Mouse (Mus musculus) splenic B cell, adult 2 months (primary cell): ENCODE results near the gene Gm34653.
"Not testable (repeated sequence)": the region's sequence is repeated elsewhere in the genome, so short reads cannot be mapped to it uniquely, and the experiment has no call there.

Experiments
- DNase-seq: peaks from one replicate; pipeline ENCODE4 v3.0.0-alpha.2; 2011; ENCODE audit warnings: low read depth, low spot score
- H3K27me3 ChIP-seq: 2 replicates; pipeline ENCODE4 v1.6.1; 2012; ENCODE audit warnings: mild to moderate bottlenecking, low read length, moderate library complexity, mixed read lengths; ENCODE audit not compliant: control insufficient read depth, poor library complexity, insufficient read depth, severe bottlenecking
- H3K36me3 ChIP-seq: 2 replicates; pipeline ENCODE4 v1.6.1; 2012; ENCODE audit warnings: mild to moderate bottlenecking, low read length, moderate library complexity, mixed read lengths; ENCODE audit not compliant: control insufficient read depth, poor library complexity, insufficient read depth, severe bottlenecking

The Gm34653 gene

DNA sequence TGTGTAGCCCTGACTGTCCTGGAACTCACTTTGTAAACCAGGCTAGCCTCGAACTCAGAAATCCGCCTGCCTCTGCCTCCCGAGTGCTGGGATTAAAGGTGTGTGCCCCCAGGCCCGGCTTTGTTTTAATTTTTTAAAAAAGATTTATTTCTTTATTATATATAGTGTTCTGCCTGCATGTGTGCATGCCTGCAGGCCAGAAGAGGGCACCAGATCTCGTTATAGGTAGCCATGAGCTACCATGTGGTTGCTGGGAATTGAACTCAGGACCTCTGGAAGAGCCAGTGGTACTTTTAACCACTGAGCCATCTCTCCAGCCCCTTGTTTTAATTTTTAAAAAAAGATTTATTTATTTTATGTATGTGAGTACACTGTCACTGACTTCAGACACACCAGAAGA, 7.3 kb downstream of the Gm34653 start:
- not testable (repeated sequence) for H3K27me3 ChIP-seq, H3K36me3 ChIP-seq
- DNase-seq, result peak; percentile 30

DNA sequence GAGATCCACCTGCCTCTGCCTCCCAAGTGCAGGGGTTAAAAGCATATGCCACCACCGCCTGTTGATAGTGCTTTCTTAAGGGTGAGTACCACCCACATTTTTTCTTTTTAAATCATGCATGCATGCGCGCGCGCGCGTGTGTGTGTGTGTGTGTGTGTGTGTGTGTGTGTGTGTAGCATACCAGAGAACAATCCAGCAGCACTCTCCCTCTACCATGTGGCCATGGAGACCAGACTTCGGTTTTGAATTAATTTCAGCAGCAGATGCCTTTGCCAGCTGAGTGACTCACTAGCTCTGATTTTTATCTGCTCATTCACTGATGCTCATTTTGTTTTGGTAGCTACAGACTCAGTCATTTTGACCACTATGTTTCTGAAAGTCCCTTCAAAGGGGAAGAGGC, 8.9 kb downstream of the Gm34653 start:
- Histone ChIP-seq H3K27me3 (no peaks in the 10 kb centered on the region), H3K36me3 (no peaks in the 10 kb centered on the region)
- no peak for DNase-seq

DNA sequence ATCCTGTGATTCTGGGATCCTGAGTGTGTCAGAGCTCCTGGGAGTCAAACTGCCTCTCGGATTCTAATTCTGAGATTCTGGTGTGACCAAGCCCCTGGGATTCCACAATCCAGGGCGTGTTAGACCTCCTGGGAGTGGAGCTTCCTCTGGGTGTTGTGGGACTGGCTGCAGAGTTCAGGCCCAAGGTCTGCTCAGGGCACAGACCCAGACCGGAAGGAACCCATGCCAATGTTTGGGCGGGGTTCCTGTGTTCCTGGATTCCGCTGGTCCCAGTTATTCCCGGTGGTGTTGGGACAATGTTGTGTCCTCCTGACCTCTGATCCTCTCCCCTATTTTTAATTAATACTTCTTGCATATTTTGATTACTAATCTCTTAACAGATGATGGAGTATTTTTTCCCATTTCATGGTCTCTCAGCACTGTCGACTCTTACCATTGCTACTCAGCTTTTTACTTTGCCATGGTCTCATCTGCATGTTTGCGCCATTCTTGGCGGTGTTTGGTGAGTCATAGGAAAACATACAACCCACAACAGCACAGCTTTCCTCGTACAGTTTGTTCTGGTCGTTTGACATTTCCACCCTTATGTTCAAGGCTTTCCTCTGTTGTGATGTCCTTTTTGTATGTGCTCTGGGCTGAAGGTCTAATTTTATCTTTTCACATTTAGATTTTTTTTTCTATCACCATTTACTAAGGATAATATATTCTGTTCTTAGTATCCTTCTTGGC, 10.6 kb downstream of the Gm34653 start:
- H3K36me3 ChIP-seq, result no peaks in the 10 kb centered on the region
- H3K27me3 ChIP-seq, result no peaks in the 10 kb centered on the region
- no peak for DNase-seq

DNA sequence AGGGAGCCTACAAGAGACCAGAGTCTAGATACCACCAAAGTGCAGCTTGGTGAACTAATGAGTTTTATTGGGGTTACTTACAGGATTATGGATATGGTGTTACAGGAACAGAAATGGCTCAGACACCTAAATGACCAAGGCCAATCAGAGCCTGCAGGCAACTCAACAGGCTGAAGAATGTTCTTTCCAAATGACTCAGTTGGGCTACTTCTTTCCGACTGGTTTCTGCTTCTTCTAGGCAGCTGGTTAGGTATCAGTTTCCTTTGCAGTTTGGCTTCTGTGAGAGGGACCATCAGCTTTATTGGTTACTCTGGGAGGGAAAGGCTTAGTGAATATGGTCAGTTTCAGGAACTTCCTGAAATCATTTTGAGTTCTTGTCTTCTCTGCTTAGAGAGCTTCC, 14.9 kb downstream of the Gm34653 start:
- DNase-seq, result no peak
- H3K36me3 ChIP-seq, result no peaks in the 10 kb centered on the region

DNA sequence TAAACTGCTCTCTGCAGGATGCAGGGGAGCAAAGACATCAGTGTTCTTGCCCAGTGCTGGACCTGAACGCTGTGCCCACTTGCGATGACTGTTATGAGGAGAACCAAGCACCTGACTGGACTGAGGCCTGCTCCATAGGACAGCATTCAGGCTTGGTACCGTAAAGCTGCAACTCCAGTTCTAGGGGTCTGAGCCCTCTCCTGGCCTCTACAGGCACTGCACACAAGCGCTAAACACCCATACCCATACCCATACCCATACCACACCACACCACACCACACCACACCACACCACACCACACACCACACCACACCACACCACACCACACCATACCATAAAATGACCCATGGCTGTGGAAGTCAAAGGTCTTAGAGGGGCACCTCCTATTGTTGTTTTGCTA, 22.5 kb downstream of the Gm34653 start:
- Histone ChIP-seq H3K27me3 (no peaks in the 10 kb centered on the region), H3K36me3 (peaks cover 25% of the 10 kb centered on the region)
- peak; percentile 18 for DNase-seq

More for the DNA sequence above, 14.9 kb downstream of the Gm34653 start:
- no peaks in the 10 kb centered on the region for H3K27me3 ChIP-seq

DNA sequence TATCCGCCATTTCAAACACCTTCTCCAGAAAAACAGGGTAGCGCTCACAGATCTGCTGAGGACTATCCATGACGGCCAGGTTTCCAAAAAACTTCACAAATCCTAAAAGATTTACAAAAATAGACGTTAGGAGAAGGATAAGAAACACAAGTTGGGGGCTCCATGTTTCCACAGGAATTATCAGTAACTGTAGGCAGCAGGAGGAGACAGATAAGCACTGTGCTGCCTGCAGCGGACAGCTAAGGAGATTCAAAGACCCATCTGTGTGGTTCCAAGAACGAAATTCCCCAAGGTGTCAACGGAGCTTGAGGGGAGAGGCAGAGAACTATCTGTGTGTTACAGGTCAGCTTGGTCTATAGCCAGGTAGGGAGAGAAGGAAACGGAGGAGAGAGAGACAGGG, 24.9 kb downstream of the Gm34653 start:
- no peaks in the 10 kb centered on the region for H3K27me3 ChIP-seq
- H3K36me3 ChIP-seq, result peaks cover 33% of the 10 kb centered on the region
- no peak for DNase-seq

DNA sequence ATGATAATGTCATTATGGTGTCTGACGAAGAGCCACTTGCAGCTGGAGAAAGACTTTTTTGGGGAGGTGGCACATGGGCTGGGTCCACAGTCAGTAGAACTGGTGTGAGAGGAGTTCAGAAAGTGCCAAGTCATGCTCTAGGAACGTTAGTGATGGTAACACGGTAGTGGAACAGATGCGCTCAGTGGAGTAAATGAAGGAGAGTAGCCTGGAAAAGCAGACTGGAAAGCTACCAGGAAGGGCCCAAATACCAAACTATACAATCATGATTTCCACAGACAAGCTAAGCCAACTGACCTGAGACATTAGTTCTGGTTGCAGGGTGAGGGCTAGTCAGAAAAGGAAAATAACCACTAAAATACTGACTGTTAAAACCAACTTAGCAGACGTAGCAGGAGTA, 36.9 kb downstream of the Gm34653 start:
- Histone ChIP-seq H3K27me3 (no peaks in the 10 kb centered on the region), H3K36me3 (0 out of 2 replicates have a peak, but pooled peaks cover 2% of the 10 kb centered on the region)
- no peak for DNase-seq

DNA sequence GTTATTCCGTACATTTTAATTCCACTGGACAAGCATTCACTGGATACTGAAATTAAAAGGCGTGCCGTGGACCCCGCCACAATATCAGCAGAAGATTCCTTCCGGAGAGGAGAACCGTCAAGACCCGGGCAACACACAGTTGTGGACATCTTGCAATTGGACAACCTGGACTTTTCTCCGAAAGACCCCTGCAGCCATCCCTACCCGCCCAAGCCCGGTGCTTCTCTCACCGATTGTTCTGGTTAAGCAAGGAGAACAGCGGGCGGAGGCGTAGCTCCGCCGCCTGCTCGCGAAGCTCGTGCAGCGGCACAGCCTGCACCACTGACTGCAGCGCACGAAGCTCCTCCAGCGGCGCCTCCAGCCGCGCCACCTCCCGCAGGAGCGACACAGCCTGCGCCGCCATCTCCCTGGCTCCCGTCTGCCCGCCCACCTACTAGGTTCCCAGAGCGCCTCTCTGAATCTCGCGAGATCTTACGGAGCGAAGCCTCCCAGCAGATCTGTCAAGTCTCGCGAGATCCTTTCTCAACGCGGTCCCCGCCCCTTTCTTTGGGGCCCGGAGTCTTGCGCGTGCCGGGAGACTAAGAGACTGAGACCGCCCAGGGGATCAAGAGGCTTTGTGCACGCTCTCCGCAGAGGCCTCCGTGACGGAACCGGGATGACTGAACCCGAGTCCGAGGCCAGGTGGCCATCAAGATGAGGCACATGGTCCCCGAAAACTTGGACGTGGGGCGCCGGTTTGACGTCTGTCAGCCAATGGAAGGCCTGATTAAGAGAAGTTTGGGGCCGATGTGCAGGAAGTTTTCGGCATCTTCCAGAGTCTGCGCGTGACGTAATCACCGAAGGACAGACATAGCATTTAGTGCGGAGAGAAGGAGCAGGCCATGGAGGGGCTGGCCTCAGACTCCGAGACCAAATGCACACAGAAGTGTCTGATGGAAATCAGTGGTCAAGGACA, 38.0 kb downstream of the Gm34653 start:
- no peaks in the 10 kb centered on the region for H3K36me3 ChIP-seq
- peak; percentile 99 for DNase-seq
- H3K27me3 ChIP-seq, result no peaks in the 10 kb centered on the region

DNA sequence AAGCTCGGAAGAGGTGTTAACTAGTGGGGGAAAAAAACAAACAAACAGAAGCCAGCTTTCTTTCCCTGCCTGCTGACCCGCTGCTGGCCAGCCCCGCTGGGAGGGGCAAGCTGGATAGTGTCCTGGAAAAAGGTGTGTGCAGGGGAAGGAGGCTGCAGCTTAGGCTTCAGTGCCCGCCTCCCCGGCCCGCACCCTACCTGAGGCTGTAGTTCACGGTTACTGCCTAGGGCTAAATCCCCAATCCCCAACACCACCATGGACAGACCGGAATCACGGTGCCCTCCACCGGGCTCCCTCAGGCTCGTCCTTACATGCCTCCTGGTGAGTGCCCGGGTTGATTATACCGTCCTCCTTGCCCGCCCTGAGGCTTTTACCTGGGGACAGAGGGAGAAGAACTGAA, 41.5 kb downstream of the Gm34653 start, which contains the start of gene Cutal:
Gene Cutal, plus strand, starts transcription at position 126 of the 400 bp plus-strand sequence.
- H3K36me3 ChIP-seq, result no peaks in the 10 kb centered on the region
- no peaks in the 10 kb centered on the region for H3K27me3 ChIP-seq
- no peak for DNase-seq

DNA sequence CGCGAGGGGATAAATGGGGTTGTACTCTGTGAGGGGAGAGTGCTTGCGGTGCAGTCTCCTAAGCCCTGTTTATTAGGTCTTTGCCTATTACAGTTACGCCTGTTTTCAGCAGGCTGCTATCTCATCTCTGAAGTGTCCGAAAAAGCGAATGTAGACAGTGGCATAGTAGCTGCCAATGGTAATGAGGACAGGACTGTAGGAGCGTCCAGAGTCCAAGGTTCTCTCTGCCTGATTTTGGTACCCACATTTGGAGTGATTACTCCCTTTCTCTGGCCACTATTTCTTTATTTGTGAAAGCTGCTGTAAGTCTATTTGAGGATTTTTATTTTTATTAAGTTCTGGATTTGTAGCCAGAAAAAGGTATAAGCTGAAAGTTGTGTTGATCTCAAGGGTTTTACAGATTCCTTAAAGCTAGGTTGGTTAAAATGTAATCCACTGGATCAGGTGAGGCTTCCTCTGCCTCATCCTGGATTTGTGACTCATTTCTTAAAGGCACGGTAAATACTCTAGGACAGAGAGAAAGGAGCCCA, 42.1 kb downstream of the Gm34653 start, which contains the start of gene Psmd5:
Gene Psmd5, minus strand, starts transcription at position 153 of the 530 bp plus-strand sequence.
- H3K27me3 ChIP-seq, result no peaks in the 10 kb centered on the region
- no peak for DNase-seq
- H3K36me3 ChIP-seq, result no peaks in the 10 kb centered on the region

DNA sequence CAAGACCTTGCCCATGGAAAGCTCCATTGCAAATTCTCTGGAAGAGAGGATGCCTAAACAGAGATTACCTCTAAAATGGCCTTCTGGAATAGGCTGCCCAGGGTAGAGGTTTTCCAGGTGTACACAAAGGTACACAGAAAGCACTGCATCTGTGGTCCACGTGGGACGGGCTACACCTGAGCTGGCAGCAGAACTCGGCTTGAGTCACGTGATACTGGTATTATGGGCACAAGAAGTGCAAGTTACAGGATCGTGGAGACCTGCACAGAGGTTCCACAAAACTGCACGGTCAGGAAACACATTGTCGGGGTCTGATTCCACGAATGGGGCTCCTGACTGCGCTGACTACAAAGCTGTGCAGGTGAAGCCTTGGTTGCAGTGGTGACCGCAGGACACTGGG, 47.2 kb downstream of the Gm34653 start:
- H3K27me3 ChIP-seq, result no peaks in the 10 kb centered on the region
- DNase-seq, result no peak
- no peaks in the 10 kb centered on the region for H3K36me3 ChIP-seq

DNA sequence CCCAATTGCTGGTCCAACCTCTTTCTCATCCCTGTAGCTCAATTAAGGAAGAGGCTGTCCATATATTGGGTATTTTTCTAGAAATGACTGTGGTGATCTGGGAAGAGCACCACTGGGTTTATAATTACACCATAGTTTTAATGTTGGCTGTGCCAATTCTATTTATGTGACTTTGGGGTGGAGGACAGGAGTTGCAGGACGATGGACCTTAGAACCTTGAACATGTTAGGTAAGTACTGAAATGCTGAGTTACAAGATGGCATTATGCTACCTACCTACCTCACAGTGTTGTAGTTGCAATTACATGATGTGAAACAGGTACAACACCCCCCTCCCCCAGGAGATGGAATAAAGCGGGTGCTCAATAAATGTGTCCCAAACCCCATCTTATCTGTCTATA, 50.0 kb downstream of the Gm34653 start:
- Histone ChIP-seq H3K27me3 (no peaks in the 10 kb centered on the region), H3K36me3 (no peaks in the 10 kb centered on the region)
- no peak for DNase-seq

DNA sequence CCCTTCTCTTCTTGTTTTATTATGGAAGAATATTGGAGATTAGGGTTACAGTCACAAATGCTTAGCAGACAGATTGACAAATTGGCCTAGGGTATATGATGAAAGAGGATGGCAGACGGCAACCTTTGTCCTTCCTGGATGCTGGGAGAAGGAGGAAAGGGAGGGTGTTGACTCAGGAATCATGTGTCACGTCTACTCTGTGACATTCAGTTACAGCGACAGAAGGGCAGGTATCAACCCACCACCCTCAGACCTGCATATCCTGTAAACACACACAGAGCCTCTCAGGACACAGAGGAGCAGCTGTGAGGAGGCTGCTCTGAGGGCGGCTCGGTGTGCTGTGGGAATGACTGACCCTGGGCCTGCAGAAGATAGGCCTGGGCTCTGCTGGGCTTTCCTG, 50.4 kb downstream of the Gm34653 start:
- H3K36me3 ChIP-seq, result no peaks in the 10 kb centered on the region
- no peaks in the 10 kb centered on the region for H3K27me3 ChIP-seq
- no peak for DNase-seq

DNA sequence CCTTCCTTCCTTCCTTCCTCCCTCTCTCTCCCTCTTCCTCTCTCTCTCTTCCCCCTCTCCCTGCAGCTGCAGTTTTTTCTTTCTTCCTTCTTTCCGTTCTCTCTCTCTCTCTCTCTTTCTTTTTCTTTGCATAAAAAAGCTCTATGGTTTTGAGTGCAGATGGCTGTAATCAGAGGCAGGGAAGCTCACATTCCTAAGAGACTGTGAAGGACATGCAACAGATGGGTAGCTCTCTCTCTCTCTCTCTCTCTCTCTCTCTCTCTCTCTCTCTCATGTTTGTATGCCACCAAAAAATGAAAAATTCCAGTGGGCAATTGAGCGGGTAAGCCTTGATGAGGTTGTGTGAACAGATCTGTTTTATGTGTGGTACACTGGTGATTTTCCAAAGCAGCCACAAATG, 51.4 kb downstream of the Gm34653 start:
- Histone ChIP-seq H3K36me3 (no peaks in the 10 kb centered on the region), H3K27me3 (no peaks in the 10 kb centered on the region)
- DNase-seq, result no peak
